Mouse (Mus musculus) neural tube, embryonic 12.5 days (tissue): Measurements from ENCODE around the gene Cdk10. TPM values are rescaled to one million over a fixed set of nuclear protein-coding genes. Genes with fewer than 3 reads are reported as not detected.
"Not testable (repeated sequence)": the region's sequence is repeated elsewhere in the genome, so short reads cannot be mapped to it uniquely, and the experiment has no call there.

Experiments used
- ATAC-seq: fragments of 200-750 bp; cut with Nextera tagmentation; 2 replicates; pipeline ENCODE4 v1.8.0; 2017; ENCODE audit warnings: low read depth, mild to moderate bottlenecking, moderate TSS enrichment, moderate library complexity; ENCODE audit not compliant: low FRiP score
- H3K27ac ChIP-seq: fragments of 300-500 bp; sonication (generic); 2 replicates; pipeline ENCODE4 v1.5.1; 2016
- H3K27me3 ChIP-seq: fragments of 300-500 bp; sonication (generic); replicated peaks from 2 replicates; pipeline ENCODE4 v1.6.1; 2016; ENCODE audit warnings: mild to moderate bottlenecking
- H3K36me3 ChIP-seq: fragments of 300-500 bp; sonication (generic); 2 replicates; pipeline ENCODE4 v1.6.1; 2016; ENCODE audit warnings: mild to moderate bottlenecking
- H3K4me1 ChIP-seq: fragments of 300-500 bp; sonication (generic); 2 replicates; pipeline ENCODE4 v1.6.1; 2016
- H3K4me2 ChIP-seq: fragments of 300-500 bp; sonication (generic); replicated peaks from 2 replicates; pipeline ENCODE4 v1.6.1; 2016; ENCODE audit warnings: mild to moderate bottlenecking
- H3K4me3 ChIP-seq: fragments of 300-500 bp; sonication (generic); 2 replicates; pipeline ENCODE4 v1.5.1; 2016
- H3K9ac ChIP-seq: fragments of 300-500 bp; sonication (generic); 2 replicates; pipeline ENCODE4 v1.6.1; 2016; ENCODE audit warnings: mild to moderate bottlenecking
- H3K9me3 ChIP-seq: fragments of 300-500 bp; sonication (generic); 2 replicates; pipeline ENCODE4 v1.6.1; 2016; ENCODE audit warnings: mild to moderate bottlenecking
- WGBS: fragments of 180-500 bp; shearing (Covaris S2); methylation state at CpG from one replicate; pipeline ENCODE4 v1.1.7; 2016; 5-methylcytosine and 5-hydroxymethylcytosine counted together
- polyA plus RNA-seq: library from polyadenylated mRNA; unstranded; fragments of >200 nt; fragmentation: Nextera tagmentation; extraction: Ambion mirVana; gene quantifications from 2 replicates; pipeline ENCODE4 v1.2.1, GENCODE M21; 2016

Gene Cdk10
- polyA plus RNA-seq, 1 experiment from 2014 or later, result 36.1 TPM

DNA sequence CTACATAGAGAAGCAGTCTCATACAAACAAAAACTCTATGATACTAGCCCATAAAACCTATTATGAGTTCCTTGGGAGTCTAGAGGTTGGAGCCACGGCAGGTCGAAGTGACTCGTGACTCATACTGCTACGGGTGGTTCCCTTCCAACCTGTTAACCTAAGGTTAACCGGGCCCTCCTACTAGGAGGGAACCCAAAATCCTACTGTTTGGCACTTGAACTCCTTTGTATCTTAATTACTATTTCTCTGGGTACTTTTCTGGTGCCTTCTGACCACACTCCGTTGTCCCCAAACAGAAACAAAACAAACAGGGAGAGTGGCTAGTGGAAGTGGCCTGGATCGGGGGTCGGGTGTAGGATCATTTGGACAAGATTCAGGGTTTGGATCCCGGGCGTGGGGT is 12.8 kb upstream of the Cdk10 start:
- WGBS, result 61% methylated on average over 10 of the region's 10 CpGs
- no peak overlapping the region for H3K27ac ChIP-seq
- ATAC-seq, result no peak

DNA sequence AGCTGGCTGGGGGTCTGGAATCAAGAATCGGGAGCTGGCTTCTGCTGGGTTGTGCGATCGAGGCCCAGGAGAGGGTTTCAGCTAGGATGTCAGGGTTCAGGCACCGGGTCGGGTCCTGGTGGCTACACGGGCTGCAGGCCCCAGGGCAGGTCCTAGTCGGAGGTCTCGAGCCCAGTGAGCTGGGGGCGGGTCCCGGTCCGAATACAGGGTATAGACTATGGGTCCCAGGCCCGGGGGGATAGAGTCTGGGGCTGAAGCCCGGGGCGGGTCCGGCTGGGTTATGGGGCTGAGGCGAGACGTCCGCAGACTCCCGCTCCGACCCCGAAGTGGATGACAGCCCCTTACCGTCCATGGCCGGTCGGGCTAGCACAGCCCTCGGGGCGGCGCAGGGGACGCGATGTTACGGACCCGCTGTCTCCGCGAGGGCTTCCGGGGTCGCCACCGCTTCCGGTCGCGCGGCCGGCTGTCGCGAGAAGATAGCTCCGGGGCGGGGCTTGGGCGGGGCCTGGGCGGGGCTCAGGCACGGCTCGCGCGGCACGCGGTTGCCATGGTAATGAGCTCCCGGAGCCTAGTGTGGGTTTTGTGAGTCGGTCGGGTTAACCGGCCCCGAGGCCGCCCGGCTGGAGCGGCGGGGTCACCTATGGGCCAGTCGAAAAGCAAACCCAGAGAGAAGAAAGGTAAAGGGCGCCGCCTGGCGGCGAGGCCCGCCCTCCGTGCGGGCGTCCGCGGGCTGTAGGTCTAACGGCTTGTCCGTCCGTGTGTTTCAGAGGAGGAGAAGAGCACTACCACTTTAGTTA is 12.1 kb upstream of the Cdk10 start, which contains the start of the genes Chmp1a and Spata33:
TSS of gene Chmp1a (minus strand) at position 443 of the 797 bp plus-strand sequence.
TSS of gene Spata33 (plus strand) at position 512 of the 797 bp plus-strand sequence.
- Histone ChIP-seq H3K9me3 (no peaks in the 10 kb centered on the region), H3K27me3 (no peaks in the 10 kb centered on the region), H3K36me3 (peaks cover 32% of the 10 kb centered on the region), H3K4me1 (peaks cover 19% of the 10 kb centered on the region), H3K4me2 (peak within 1 kb of the TSS; percentile 98), H3K27ac (0 out of 2 replicates have a peak within 1 kb of the TSS, but pooled peaks have one; percentile 6), H3K9ac (peak within 1 kb of the TSS; percentile 97), H3K4me3 (peak within 1 kb of the TSS; percentile 95)
- WGBS, result 1% methylated on average over 76 of the region's 76 CpGs
- peak; percentile 94 for ATAC-seq

More for the DNA sequence above, 12.8 kb upstream of the Cdk10 start:
- no peaks in the 10 kb centered on the region for H3K27me3 ChIP-seq
- H3K4me1 ChIP-seq, result peaks cover 19% of the 10 kb centered on the region
- H3K4me3 ChIP-seq, result peak overlapping the region; percentile 95
- peak overlapping the region; percentile 97 for H3K9ac ChIP-seq
- peak overlapping the region; percentile 98 for H3K4me2 ChIP-seq
- peaks cover 38% of the 10 kb centered on the region for H3K36me3 ChIP-seq
- no peaks in the 10 kb centered on the region for H3K9me3 ChIP-seq

- no peaks in the 10 kb centered on the region for H3K27me3 ChIP-seq
- peak overlapping the region; percentile 97 for H3K9ac ChIP-seq
- peak overlapping the region; percentile 95 for H3K4me3 ChIP-seq
- H3K36me3 ChIP-seq, result peaks cover 25% of the 10 kb centered on the region
- peak; percentile 39; the same call in 1 of the 2 replicates for ATAC-seq
- WGBS, result 18% methylated on average over 22 of the region's 22 CpGs
- peaks cover 19% of the 10 kb centered on the region for H3K4me1 ChIP-seq
- H3K27ac ChIP-seq, result 0 out of 2 replicates have a peak overlapping the region, but pooled peaks have one; percentile 6
- peak overlapping the region; percentile 98 for H3K4me2 ChIP-seq
- no peaks in the 10 kb centered on the region for H3K9me3 ChIP-seq
Measured at GRCm38 (mm10) chr8:123213118-123213772, 11.4 kb upstream of the Cdk10 start.

GRCm38 (mm10) chr8:123215430-123215829 is 9.2 kb upstream of the Cdk10 start:
- Histone ChIP-seq H3K27ac (no peak overlapping the region), H3K9ac (no peak overlapping the region), H3K27me3 (no peaks in the 10 kb centered on the region), H3K4me2 (no peak overlapping the region), H3K4me3 (no peak overlapping the region), H3K4me1 (peaks cover 19% of the 10 kb centered on the region), H3K9me3 (no peaks in the 10 kb centered on the region), H3K36me3 (peaks cover 5% of the 10 kb centered on the region; the same call in 1 of the 2 replicates)
- no peak for ATAC-seq
- WGBS, result 73% methylated on average over 3 of the region's 3 CpGs

DNA sequence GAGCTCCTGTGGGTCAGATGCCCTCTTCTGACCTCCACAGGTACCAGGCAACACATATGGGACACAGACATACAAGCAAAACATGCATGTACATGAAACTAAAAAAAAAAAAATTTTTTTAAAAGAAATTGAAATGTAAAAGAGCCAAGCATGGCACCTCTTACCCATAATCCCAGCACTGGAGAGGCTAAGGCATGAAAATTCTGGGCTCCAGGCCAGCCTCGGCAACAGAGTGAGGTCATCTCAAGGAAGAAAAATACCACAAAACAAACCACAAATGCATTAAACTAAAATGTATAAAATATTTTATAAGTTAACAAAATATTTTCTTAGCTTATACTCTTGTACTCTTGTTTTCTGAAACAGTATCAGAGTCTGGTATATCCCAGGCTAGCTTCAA is 3.7 kb upstream of the Cdk10 start:
- Histone ChIP-seq H3K4me1 (peaks cover 14% of the 10 kb centered on the region), H3K27me3 (no peaks in the 10 kb centered on the region), H3K36me3 (no peaks in the 10 kb centered on the region), H3K4me3 (no peak overlapping the region), H3K27ac (no peak overlapping the region), H3K4me2 (no peak overlapping the region), H3K9ac (no peak overlapping the region), H3K9me3 (no peaks in the 10 kb centered on the region)
- no peak for ATAC-seq
- WGBS, result 88% methylated on average over 1 of the region's 1 CpGs

DNA sequence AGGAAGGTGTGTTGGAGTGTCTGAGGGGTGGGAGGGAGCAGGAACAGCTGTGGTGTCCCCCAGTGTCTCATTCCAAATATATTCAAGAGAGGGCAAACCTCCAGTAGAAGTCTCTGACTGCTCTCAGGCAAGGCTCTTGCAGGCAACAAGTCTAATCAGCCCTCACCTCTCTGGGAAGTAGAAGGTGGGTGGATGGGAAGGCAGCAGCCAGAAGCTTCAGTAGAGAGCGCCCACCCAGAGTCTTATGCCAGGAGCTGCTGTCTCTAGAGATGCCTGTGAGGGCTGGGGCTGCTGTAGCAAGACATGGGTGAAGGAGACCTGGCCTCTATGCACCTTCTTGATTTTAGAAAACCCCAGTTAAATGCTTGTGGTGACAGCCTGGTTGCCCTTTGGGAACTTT is 3.8 kb downstream of the Cdk10 start:
- no peaks in the 10 kb centered on the region for H3K9me3 ChIP-seq
- WGBS, result 95% methylated on average over 1 of the region's 1 CpGs
- peaks cover 13% of the 10 kb centered on the region for H3K27me3 ChIP-seq
- H3K9ac ChIP-seq, result no peak overlapping the region
- no peak overlapping the region for H3K4me3 ChIP-seq
- no peak for ATAC-seq
- no peak overlapping the region for H3K4me2 ChIP-seq
- H3K27ac ChIP-seq, result no peak overlapping the region
- peaks cover 35% of the 10 kb centered on the region for H3K36me3 ChIP-seq
- H3K4me1 ChIP-seq, result peaks cover 18% of the 10 kb centered on the region

- H3K9me3 ChIP-seq, H3K9ac ChIP-seq, H3K4me3 ChIP-seq, ATAC-seq, H3K4me2 ChIP-seq, H3K27ac ChIP-seq: not testable (repeated sequence)
- H3K36me3 ChIP-seq, result peaks cover 35% of the 10 kb centered on the region
- peaks cover 20% of the 10 kb centered on the region for H3K4me1 ChIP-seq
- 86% methylated on average over 11 of the region's 11 CpGs for WGBS
- peaks cover 26% of the 10 kb centered on the region for H3K27me3 ChIP-seq
Measured at GRCm38 (mm10) chr8:123230326-123230725, 5.7 kb downstream of the Cdk10 start.

- Histone ChIP-seq H3K4me3 (no peak overlapping the region), H3K36me3 (peaks cover 31% of the 10 kb centered on the region), H3K4me2 (no peak overlapping the region), H3K27ac (no peak overlapping the region), H3K9ac (no peak overlapping the region), H3K9me3 (no peaks in the 10 kb centered on the region), H3K4me1 (peaks cover 27% of the 10 kb centered on the region), H3K27me3 (peaks cover 31% of the 10 kb centered on the region)
- 52% methylated on average over 5 of the region's 5 CpGs for whole genome bisulfite sequencing
- no peak for ATAC-seq
Measured at GRCm38 (mm10) chr8:123231742-123232141, 7.1 kb downstream of the Cdk10 start.

GRCm38 (mm10) chr8:123232553-123232952 is 7.9 kb downstream of the Cdk10 start:
- H3K36me3 ChIP-seq, result peaks cover 23% of the 10 kb centered on the region
- 20% methylated on average over 7 of the region's 7 CpGs for WGBS

DNA sequence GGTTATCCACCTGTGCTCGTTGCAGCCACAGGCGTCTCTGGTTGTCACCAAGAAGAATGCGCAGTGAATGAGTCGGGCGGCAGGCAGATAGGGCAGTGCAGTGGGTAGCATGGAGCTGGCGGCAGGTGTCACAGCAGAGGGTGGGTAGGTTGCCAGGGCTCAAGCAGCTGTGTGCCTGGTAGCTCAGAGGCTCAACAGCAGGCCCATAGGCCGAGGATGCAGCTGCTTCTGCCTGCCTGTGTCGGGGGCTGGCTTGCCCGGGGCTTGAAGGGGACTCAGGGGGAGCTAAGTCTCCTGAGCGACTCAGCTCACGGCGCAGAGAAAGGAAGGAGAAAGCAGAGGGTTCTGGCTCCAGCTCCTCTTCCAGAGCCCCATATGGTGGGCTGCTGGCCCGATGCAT is 8.7 kb downstream of the Cdk10 start:
- WGBS, result 59% methylated on average over 13 of the region's 13 CpGs
- no peaks in the 10 kb centered on the region for H3K9me3 ChIP-seq
- H3K9ac ChIP-seq, result no peak overlapping the region
- peaks cover 38% of the 10 kb centered on the region for H3K27me3 ChIP-seq
- H3K27ac ChIP-seq, result no peak overlapping the region
- no peak overlapping the region for H3K4me3 ChIP-seq
- H3K4me2 ChIP-seq, result no peak overlapping the region; the same call in 1 of the 2 replicates
- H3K4me1 ChIP-seq, result peaks cover 27% of the 10 kb centered on the region
- peaks cover 17% of the 10 kb centered on the region for H3K36me3 ChIP-seq
- ATAC-seq, result no peak

More at GRCm38 (mm10) chr8:123232553-123232952, 7.9 kb downstream of the Cdk10 start:
- no peaks in the 10 kb centered on the region for H3K9me3 ChIP-seq
- no peak overlapping the region for H3K4me2 ChIP-seq
- H3K4me1 ChIP-seq, result peaks cover 27% of the 10 kb centered on the region
- H3K27ac ChIP-seq, result no peak overlapping the region
- no peak overlapping the region for H3K4me3 ChIP-seq
- H3K9ac ChIP-seq, result no peak overlapping the region
- H3K27me3 ChIP-seq, result peaks cover 38% of the 10 kb centered on the region
- ATAC-seq, result no peak

GRCm38 (mm10) chr8:123233760-123234159 is 9.1 kb downstream of the Cdk10 start:
- Histone ChIP-seq H3K9ac (no peak overlapping the region), H3K27me3 (peaks cover 38% of the 10 kb centered on the region), H3K36me3 (peaks cover 12% of the 10 kb centered on the region), H3K4me3 (no peak overlapping the region), H3K27ac (no peak overlapping the region), H3K4me1 (peaks cover 27% of the 10 kb centered on the region), H3K4me2 (no peak overlapping the region), H3K9me3 (no peaks in the 10 kb centered on the region)
- 76% methylated on average over 11 of the region's 11 CpGs for WGBS
- ATAC-seq, result no peak

- Histone ChIP-seq H3K36me3 (peaks cover 4% of the 10 kb centered on the region; the same call in 1 of the 2 replicates), H3K27ac (no peak overlapping the region), H3K4me2 (peak overlapping the region; percentile 78), H3K27me3 (peaks cover 38% of the 10 kb centered on the region), H3K9me3 (no peaks in the 10 kb centered on the region), H3K4me3 (peak overlapping the region; percentile 44), H3K4me1 (peaks cover 27% of the 10 kb centered on the region), H3K9ac (peak overlapping the region; percentile 64; the same call in 1 of the 2 replicates)
- ATAC-seq, result no peak
- WGBS, result 33% methylated on average over 13 of the region's 13 CpGs
Measured at GRCm38 (mm10) chr8:123234918-123235519, 10.4 kb downstream of the Cdk10 start.
